Mouse (Mus musculus) megakaryocyte, embryonic 14.5 days (primary cell): ENCODE measurements at regions not wholly inside any gene's neighbourhood (a gene's known extent, or its start where the extent isn't known, plus 50 kb on each side); places are given as distances from the start of the nearest gene placed in this dataset.

Experiments
- H3K27me3 ChIP-seq: replicated peaks from 2 replicates; pipeline ENCODE3; 2012; ENCODE audit warnings: inconsistent platforms
- H3K36me3 ChIP-seq: replicated peaks from 2 replicates; pipeline ENCODE3; 2012; ENCODE audit warnings: low read length, inconsistent platforms, mixed read lengths
- H3K4me1 ChIP-seq: 2 replicates; pipeline ENCODE4 v1.6.1; 2012; ENCODE audit warnings: inconsistent platforms
- H3K4me3 ChIP-seq: replicated peaks from 2 replicates; pipeline ENCODE3; 2012; ENCODE audit warnings: moderate library complexity, mild to moderate bottlenecking, inconsistent platforms
- H3K9me3 ChIP-seq: 2 replicates; pipeline ENCODE4 v1.6.1; 2012; ENCODE audit warnings: inconsistent platforms
- FLI1 ChIP-seq: IDR thresholded peaks from 2 replicates; pipeline ENCODE4 v1.6.1; 2012; ENCODE audit warnings: low read length, inconsistent platforms, mixed read lengths
- GATA1 ChIP-seq: IDR thresholded peaks from 3 replicates; pipeline ENCODE4 v1.6.1; 2012; ENCODE audit warnings: mixed read lengths, low read length, inconsistent platforms, borderline replicate concordance

DNA sequence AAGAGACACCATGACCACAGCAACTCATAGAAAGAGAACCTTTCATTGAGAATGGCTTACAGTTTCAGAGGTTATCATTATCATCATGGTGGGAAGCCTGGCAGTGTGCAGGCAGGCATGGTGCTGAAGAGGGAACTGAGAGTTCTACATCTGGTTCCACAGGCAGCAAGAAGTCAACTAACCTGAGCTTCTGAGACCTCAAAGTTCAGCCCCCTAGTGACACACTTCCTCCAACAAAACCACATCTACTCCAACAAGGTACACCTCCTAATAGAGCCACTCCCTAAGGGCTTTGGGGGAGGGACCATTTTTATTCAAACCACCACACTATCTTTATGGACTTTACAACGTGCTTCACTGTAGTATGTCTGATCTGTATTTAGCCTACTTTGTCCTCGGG lies 67.8 kb upstream of the Thy1 start:
- H3K4me3 ChIP-seq: no peak overlapping the region
- peaks cover 52% of the 10 kb centered on the region for H3K27me3 ChIP-seq
- no peaks in the 10 kb centered on the region for H3K4me1 ChIP-seq
- no peaks in the 10 kb centered on the region for H3K9me3 ChIP-seq
- H3K36me3 ChIP-seq: no peaks in the 10 kb centered on the region
- no peak for TF ChIP-seq GATA1
- TF ChIP-seq FLI1: no peak

DNA sequence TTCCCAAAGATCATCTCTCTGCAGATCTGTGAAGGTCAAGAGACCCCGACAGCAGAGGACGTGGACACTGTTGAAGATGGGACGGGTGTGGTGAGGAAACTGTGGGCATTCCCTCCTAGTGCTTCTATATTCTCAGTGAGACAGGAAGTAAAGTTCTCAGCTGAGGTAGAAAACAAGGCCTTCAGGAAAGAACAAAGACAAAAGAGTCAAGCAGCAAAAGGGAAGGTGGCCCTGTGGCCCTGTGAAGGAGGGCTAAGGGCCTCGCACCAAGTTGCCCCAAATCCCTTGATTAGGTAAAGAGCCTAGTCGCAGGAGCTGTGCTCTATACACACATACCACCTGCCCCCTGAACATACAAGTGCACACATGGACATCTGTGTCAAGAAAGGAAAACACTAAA lies 66.8 kb upstream of the Thy1 start:
- Histone ChIP-seq H3K4me1 (no peaks in the 10 kb centered on the region), H3K36me3 (no peaks in the 10 kb centered on the region), H3K9me3 (no peaks in the 10 kb centered on the region), H3K27me3 (peaks cover 50% of the 10 kb centered on the region), H3K4me3 (no peak overlapping the region)
- TF ChIP-seq GATA1: no peak
- no peak for TF ChIP-seq FLI1

GRCm38 (mm10) chr9:43977773-43978172 lies 65.4 kb upstream of the Thy1 start:
- H3K4me3 ChIP-seq: no peak overlapping the region
- H3K36me3 ChIP-seq: no peaks in the 10 kb centered on the region
- H3K27me3 ChIP-seq: peaks cover 57% of the 10 kb centered on the region
- TF ChIP-seq GATA1 (no peak), FLI1 (no peak)
- peaks cover 4% of the 10 kb centered on the region; the same call in 1 of the 2 replicates for H3K4me1 ChIP-seq
- H3K9me3 ChIP-seq: no peaks in the 10 kb centered on the region

DNA sequence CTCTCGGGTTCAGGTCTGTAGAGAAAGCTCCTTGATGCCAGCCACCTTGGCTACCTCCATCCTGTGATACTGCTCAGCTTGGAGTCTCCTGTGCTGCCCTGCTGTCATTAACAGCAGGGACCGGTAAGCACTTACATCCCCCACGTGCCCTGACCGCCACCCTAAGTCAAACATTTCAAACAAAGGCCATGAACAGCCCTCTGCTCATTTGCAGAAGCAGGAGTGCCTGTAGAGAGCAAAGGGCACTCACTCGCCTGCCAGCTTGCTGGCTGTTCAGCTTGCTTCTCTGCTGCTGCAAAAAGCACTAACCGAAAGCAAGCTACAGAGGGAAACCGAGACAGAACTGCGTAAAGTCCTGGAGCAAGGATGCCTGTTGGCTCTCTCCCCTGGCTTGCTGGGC lies 61.8 kb upstream of the Thy1 start:
- Histone ChIP-seq H3K4me1 (peaks cover 12% of the 10 kb centered on the region; the same call in 1 of the 2 replicates), H3K36me3 (no peaks in the 10 kb centered on the region), H3K9me3 (no peaks in the 10 kb centered on the region), H3K27me3 (peaks cover 55% of the 10 kb centered on the region), H3K4me3 (no peak overlapping the region)
- TF ChIP-seq FLI1: no peak
- TF ChIP-seq GATA1: no peak

- H3K4me3 ChIP-seq: no peak overlapping the region
- peaks cover 21% of the 10 kb centered on the region for H3K4me1 ChIP-seq
- no peaks in the 10 kb centered on the region for H3K9me3 ChIP-seq
- TF ChIP-seq FLI1: no peak
- no peak for TF ChIP-seq GATA1
- no peaks in the 10 kb centered on the region for H3K36me3 ChIP-seq
- peaks cover 51% of the 10 kb centered on the region for H3K27me3 ChIP-seq
These were observed 60.8 kb upstream of the Thy1 start for GRCm38 (mm10) chr9:43982359-43982889.

DNA sequence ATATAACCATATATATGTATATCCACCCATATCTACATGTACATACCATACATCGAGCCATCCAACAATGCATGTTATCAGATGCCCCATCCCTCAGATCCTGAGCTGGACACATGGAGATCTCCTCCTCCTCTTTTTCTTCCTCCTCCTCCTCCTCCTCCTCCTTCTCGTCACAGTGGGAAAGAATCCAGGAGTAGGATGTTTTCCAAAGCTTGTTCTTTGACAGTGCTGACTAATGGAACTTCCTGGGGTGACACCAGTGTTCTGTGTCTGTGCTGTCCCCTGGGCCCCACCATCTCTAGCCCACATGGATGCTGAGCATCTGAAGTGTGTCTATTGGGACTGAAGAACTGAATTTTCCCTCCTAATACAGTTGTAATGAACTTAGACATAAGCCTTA lies 60.0 kb upstream of the Thy1 start:
- peaks cover 56% of the 10 kb centered on the region for H3K27me3 ChIP-seq
- H3K36me3 ChIP-seq: no peaks in the 10 kb centered on the region
- no peak overlapping the region for H3K4me3 ChIP-seq
- TF ChIP-seq FLI1: no peak
- TF ChIP-seq GATA1: no peak
- peaks cover 3% of the 10 kb centered on the region; the same call in 1 of the 2 replicates for H3K9me3 ChIP-seq
- H3K4me1 ChIP-seq: peaks cover 21% of the 10 kb centered on the region

- no peak overlapping the region for H3K4me3 ChIP-seq
- no peak for TF ChIP-seq FLI1
- TF ChIP-seq GATA1: no peak
- peaks cover 60% of the 10 kb centered on the region for H3K27me3 ChIP-seq
- peaks cover 25% of the 10 kb centered on the region for H3K4me1 ChIP-seq
- H3K36me3 ChIP-seq: no peaks in the 10 kb centered on the region
- H3K9me3 ChIP-seq: peaks cover 3% of the 10 kb centered on the region; the same call in 1 of the 2 replicates
These were observed 58.8 kb upstream of the Thy1 start for GRCm38 (mm10) chr9:43984181-43985062.

GRCm38 (mm10) chr9:43987957-43988356 lies 55.2 kb upstream of the Thy1 start:
- Histone ChIP-seq H3K4me3 (no peak overlapping the region), H3K4me1 (peaks cover 33% of the 10 kb centered on the region), H3K9me3 (peaks cover 3% of the 10 kb centered on the region; the same call in 1 of the 2 replicates), H3K36me3 (no peaks in the 10 kb centered on the region), H3K27me3 (peaks cover 58% of the 10 kb centered on the region)
- TF ChIP-seq FLI1: no peak
- no peak for TF ChIP-seq GATA1

GRCm38 (mm10) chr9:43988981-43989860 lies 54.0 kb upstream of the Thy1 start:
- Histone ChIP-seq H3K4me3 (no peak overlapping the region), H3K36me3 (no peaks in the 10 kb centered on the region), H3K9me3 (peaks cover 3% of the 10 kb centered on the region; the same call in 1 of the 2 replicates), H3K4me1 (peaks cover 36% of the 10 kb centered on the region), H3K27me3 (peaks cover 60% of the 10 kb centered on the region)
- TF ChIP-seq GATA1 (no peak), FLI1 (no peak)

DNA sequence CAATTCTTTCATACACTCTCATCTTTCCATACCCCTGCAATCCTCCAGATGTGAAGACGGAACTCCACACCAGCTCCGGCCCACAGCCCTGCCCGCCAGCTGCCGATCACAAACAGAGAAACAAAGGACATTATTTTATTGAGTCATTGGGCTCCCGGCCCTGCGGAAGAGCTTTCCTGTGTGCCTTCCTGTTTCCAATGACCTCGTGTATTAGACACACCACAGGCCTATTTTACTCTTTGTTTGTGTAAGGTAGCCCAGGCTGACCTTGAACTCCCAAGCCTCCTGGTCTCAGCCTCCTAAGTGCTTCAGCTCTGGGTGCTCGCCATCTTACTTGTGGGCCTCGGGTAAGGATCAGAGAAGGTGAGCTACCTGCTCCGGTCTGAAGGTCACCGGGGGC lies 53.1 kb upstream of the Thy1 start:
- Histone ChIP-seq H3K4me3 (no peak overlapping the region), H3K4me1 (peaks cover 29% of the 10 kb centered on the region), H3K9me3 (peaks cover 7% of the 10 kb centered on the region; the same call in 1 of the 2 replicates), H3K27me3 (peaks cover 58% of the 10 kb centered on the region), H3K36me3 (no peaks in the 10 kb centered on the region)
- TF ChIP-seq GATA1: no peak
- TF ChIP-seq FLI1: no peak
